Mouse (Mus musculus): ENCODE data around the gene Cnih2. TPM values are rescaled to one million over a fixed set of nuclear protein-coding genes. Genes with fewer than 3 reads are reported as not detected.

Gene Cnih2
- 0.76 TPM for polyA plus RNA-seq (2017; shearing (Covaris generic))

DNA sequence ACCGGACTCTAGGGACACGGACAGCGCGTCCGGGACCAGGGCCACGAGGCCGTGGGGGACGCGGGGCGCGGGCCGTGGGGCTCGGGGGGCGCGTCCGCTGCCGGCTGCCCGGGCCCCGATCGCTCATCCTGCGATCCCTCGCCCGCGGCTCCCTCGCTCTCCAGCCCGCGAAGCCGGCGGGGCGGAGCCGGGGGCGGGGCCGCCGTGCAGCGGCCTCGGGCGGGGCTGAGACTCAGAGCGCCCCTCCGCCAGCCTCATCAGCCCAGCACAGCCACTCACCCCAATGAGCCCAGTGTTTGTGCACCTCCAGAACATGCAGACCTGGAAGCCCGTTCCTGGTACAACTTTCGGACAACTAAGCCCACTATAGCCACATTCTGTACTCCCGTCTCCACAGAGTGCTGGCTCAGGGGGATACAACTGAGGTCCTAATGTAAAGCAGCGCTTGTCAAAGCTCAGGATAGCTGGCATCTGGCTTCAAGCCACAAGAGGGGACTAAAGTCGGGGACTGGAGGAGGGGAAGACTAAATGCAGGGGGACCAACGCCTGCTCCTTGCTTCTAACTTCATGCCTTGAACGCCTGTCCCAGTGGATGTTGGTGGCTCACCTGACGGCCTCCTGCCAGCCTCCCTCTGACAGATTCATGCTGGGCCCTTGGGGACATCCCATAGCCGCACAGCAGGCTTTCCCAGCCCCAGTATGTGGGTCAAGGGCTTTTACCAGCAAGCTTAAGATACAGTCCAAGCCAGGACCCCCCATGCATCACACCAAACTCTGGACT lies at the start of gene Cnih2:
Gene Cnih2 (minus strand): TSS at position 159 of the 781 bp plus-strand sequence.

DNA sequence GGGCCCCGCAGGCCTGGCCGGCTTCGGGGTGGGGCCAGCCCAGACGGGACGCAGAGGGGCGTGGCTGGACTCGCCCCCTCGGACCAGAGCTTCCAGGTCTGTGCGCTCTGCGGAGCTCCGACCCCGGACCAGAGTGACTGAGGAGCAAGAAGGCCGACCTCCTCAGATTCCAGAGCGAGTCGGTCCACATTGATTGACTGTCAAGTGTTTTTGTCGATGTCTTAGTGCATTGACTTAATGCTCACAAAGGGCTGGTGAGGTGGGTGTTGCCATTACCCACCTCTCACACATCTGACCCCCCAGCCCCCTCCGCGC lies 20.0 kb upstream of the Cnih2 start, which contains the start of gene Klc2:
Gene Klc2 (minus strand): TSS at position 177 of the 315 bp plus-strand sequence.

DNA sequence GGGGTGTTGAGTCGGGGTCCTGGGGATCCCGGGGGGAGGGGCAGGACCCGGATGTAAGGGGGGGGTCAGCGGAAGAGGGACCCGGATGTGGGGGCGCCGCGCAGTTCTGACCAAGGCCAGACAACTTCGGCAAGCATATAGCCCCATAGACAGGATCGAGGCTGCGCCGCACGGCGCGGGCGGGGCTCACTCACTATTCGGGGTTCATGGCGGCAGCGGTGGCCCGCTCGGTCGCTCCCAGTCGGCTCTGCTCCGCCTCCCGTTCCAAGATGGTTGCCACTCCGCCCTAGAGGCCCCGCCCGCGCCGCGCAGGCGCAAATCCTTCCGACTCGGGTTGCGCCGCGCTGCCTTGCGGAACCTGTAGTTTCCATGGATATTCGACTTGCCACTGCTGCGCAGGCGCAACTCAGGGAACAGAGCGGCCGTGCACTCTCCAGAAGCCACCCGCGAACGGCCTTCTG lies 8.4 kb upstream of the Cnih2 start, which contains the start of gene Rab1b:
Gene Rab1b (minus strand): TSS at position 342 of the 461 bp plus-strand sequence.

DNA sequence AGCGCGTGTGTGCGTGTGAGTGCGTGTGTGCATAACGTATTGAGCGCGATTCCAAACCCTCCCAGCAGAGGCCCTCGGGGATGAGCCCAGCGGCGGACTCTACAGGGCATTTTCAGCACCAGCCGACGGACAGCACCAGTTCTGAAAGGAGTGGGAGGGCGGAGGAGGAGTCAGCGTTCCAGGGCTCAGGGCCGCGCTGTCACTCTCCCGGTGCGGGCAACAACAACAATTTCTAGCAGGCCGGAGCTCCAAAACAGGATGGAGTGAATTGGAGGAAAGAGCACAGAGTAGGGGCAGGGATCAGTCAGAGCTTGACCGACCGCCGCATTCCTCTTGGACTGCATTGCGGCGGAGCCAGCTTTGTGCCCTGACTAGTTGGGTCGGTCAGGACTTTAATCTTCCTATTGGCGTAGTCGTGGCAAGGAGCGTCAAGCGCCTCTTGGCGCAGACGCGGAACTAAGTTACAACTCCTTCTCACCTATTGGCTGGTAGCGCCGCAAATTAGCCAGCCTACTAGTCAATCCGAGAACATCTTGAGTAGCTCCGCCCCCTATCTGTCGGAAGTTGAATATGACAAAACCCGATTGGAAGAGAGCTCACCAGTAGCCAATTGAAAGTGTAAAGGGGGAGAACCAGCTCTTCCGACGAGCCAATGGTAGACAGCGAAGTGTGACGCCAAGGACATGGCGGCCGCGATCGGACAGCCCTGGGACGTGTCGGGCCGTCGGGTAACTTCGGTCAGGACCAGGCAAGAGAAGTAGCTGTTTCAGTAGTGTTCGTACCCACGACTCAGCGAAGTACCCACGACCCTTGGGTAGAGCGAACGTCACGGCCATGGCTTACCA lies 10.2 kb downstream of the Cnih2 start, which contains the start of gene Yif1a:
Gene Yif1a (plus strand): TSS at position 655 of the 845 bp plus-strand sequence.

DNA sequence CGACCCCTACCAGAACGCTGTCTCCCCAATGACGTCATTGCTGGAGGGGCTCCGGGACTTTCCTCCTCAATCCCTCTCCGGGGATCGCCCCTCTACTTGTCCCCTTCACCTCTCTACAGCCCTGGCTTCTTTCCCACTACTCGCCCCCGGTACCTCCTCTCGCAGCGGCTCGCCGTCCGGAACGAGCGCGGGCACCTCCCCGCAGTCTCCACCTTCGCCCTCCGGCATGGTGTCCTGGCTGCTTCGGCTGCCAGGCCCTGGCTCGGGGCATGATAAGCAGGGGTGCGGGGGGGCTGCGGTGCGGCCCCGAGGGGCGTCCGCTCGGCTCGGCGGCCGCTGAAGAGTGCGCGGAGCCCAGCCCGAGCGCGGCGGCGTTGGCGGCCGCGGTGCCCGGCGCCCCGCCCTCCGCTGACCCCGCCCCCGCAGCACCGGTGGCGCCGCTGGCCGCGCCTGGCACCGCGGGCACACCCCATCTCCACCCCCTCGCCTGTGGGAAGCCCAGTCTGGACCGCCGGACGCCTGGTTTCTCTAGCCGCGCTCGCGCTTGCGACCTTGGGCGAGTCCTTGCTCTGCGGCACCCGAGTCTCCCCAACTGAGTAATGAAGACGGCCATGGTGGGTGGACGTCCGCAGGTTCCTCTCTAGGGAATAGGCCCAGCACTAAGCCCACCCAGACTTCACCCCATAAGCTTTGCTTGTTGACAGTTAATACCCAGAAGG lies 13.0 kb downstream of the Cnih2 start, which contains the start of gene Tmem151a:
Gene Tmem151a (minus strand): TSS at position 387 of the 719 bp plus-strand sequence.

DNA sequence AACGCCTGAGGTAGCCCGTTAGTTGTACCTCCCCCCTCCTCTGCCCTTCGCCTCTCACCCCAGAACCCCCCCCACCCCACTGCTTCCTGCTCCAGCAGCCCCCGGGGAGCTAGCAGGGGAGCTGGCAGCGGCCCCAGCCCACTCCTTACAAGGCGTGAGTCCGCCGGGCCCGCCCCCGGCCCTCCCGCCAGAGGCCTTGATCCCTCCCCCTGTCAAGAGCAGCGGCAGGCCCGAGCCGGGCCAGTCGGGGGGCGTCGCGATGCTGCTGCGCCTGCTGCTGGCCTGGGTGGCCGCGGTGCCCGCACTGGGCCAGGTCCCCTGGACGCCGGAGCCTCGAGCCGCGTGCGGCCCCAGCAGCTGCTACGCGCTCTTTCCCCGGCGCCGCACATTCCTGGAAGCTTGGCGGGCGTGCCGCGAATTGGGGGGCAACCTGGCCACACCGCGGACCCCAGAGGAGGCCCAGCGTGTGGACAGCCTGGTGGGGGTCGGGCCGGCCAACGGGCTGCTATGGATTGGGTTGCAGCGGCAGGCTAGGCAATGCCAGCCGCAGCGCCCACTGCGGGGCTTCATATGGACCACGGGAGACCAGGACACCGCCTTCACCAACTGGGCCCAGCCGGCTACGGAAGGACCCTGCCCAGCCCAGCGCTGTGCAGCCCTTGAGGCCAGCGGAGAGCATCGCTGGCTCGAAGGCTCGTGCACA lies 30.3 kb downstream of the Cnih2 start, which contains the start of gene Cd248:
Gene Cd248 (plus strand): TSS at position 212 of the 703 bp plus-strand sequence.

DNA sequence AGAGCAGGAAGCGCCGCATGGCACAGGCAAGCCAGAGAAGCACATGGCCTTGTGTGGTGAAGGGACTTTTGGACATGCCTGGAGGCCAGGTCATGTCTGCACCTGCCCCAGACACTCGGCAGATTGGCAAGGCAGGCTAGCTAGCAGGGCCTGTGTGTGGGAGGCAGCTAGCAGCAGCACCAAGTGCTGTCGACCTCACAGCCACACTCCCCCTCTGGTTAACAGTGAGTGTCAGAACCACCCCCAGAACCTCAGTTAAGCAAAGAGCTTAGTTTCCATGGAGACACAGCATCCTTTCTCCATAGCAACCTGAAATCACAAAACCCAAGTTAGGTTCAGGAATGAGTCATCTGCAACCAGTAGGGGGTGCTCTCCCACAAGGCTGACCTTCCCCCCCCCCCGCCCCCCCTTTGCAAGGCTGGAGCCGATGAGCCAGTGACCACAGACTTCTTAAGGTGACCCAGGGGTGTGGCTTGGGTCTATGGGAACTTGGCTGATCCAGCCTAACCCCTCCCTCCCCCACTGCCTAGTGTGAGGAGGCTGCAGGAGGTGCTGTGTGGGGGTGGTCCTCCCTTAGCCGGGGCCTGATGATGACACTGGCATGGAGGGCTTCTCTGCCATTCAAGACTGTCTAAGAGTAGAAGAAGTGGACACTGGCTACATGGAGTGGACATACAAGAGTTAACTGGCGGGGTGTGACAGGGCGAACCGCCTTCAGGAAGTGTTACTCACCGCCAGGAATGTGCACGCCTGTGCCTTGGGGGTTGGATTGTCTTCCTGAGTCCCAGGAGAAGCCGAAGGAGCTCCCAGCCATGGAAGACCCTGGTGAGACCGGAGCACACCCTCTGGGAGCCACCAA lies 48.0 kb downstream of the Cnih2 start, which contains the start of gene Rin1:
Gene Rin1 (plus strand): TSS at position 435 of the 859 bp plus-strand sequence.

Other genes with a start within 250 kb of the Cnih2 start
- 2.1 TPM for gene Ctsf, start 243.4 kb downstream of the Cnih2 start, polyA plus RNA-seq (2017; shearing (Covaris generic))
- not detected for gene Actn3, start 220.6 kb downstream of the Cnih2 start, polyA plus RNA-seq (2017; shearing (Covaris generic))
- 4.4 TPM for gene Zdhhc24, start 219.9 kb downstream of the Cnih2 start, polyA plus RNA-seq (2017; shearing (Covaris generic))
- gene Bbs1, start 191.9 kb downstream of the Cnih2 start, polyA plus RNA-seq (2017; shearing (Covaris generic)): 0.41 TPM
- 57.2 TPM for gene Dpp3, start 170.2 kb downstream of the Cnih2 start, polyA plus RNA-seq (2017; shearing (Covaris generic))
- not detected for gene Peli3, start 155.4 kb downstream of the Cnih2 start, polyA plus RNA-seq (2017; shearing (Covaris generic))
- gene Mrpl11, start 136.4 kb downstream of the Cnih2 start, polyA plus RNA-seq (2017; shearing (Covaris generic)): 37.5 TPM
- gene Npas4, start 108.2 kb downstream of the Cnih2 start, polyA plus RNA-seq (2017; shearing (Covaris generic)): not detected
- 3.6 TPM for gene Slc29a2, start 74.7 kb downstream of the Cnih2 start, polyA plus RNA-seq (2017; shearing (Covaris generic))
- gene B4gat1, start 59.7 kb downstream of the Cnih2 start, polyA plus RNA-seq (2017; shearing (Covaris generic)): 1.8 TPM
- gene AC124502.3, start 59.6 kb downstream of the Cnih2 start, polyA plus RNA-seq (2017; shearing (Covaris generic)): 0.62 TPM
- 102 TPM for gene Brms1, start 57.2 kb downstream of the Cnih2 start, polyA plus RNA-seq (2017; shearing (Covaris generic))
- 0.72 TPM for gene Rin1, start 48.0 kb downstream of the Cnih2 start, polyA plus RNA-seq (2017; shearing (Covaris generic))
- gene Cd248, start 30.4 kb downstream of the Cnih2 start, polyA plus RNA-seq (2017; shearing (Covaris generic)): not detected
- 0.88 TPM for gene Tmem151a, start 13.0 kb downstream of the Cnih2 start, polyA plus RNA-seq (2017; shearing (Covaris generic))
- gene Yif1a, start 10.0 kb downstream of the Cnih2 start, polyA plus RNA-seq (2017; shearing (Covaris generic)): 30.1 TPM
- 149 TPM for gene Rab1b, start 8.6 kb upstream of the Cnih2 start, polyA plus RNA-seq (2017; shearing (Covaris generic))
- 4.3 TPM for gene Klc2, start 20.0 kb upstream of the Cnih2 start, polyA plus RNA-seq (2017; shearing (Covaris generic))
- 92.1 TPM for gene Pacs1, start 174.6 kb upstream of the Cnih2 start, polyA plus RNA-seq (2017; shearing (Covaris generic))
- 304 TPM for gene Sf3b2, start 196.9 kb upstream of the Cnih2 start, polyA plus RNA-seq (2017; shearing (Covaris generic))
- gene Gal3st3, start 199.8 kb upstream of the Cnih2 start, polyA plus RNA-seq (2017; shearing (Covaris generic)): not detected
- not detected for gene Catsper1, start 237.2 kb upstream of the Cnih2 start, polyA plus RNA-seq (2017; shearing (Covaris generic))